ENCODE assay signal across 13 mouse cellular contexts in the genomic region with DNA sequence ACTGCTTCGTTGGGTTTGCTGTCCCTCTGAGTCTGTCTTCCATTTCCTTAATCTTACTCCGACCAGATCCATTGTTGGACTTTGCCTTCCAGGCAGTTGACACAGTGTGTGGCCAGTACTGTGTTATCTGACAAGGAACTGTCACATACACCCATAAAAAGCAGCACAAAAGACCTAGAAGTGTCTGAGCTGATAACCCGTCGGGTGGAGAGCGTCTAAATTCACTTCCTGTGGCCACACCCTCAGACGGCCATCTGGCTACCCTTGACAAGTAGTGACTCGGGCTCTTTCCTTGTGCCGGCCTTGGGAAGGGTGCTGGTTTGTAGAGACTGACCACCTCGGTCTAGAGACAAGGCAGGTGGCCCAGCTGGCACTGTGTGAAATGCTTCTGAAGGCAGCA.
DNase-seq lines count a peak whose midpoint lies in the region; ATAC-seq and TF ChIP-seq lines count a peak whose summit lies in the region.
"Had no signal": no experiment of that assay in that cellular context is flagged by ENCODE, and none has a peak within 500 bp of the region (broad histone marks: within the 10 kb centered on the region; RNA-seq: fewer than 3 reads in every experiment).

No protein-coding gene starts in this region.

- TF ChIP-seq CTCF in liver, embryonic 14.5 days (IDR thresholded peaks at IDR 0.05; ENCODE audit: low read depth), result no peak

- no peaks in the 10 kb centered on the region; the same call in 1 of the 2 replicates for H3K36me3 ChIP-seq in erythroblast, embryonic 14.5 days (ENCODE audit: control insufficient read depth)
- no peaks in the 10 kb centered on the region for H3K36me3 ChIP-seq in liver, embryonic 14.5 days (replicated peaks; ENCODE audit: control insufficient read depth, insufficient read depth, low read depth)
- H3K36me3 ChIP-seq in forebrain, embryonic 13.5 days (ENCODE audit: poor library complexity, severe bottlenecking), result peaks cover 5% of the 10 kb centered on the region; the same call in 1 of the 2 replicates
- H3K36me3 ChIP-seq: heart, embryonic 15.5 days; lung, embryonic 15.5 days had no signal

- H3K4me1 ChIP-seq in erythroblast, embryonic 14.5 days (ENCODE audit: control insufficient read depth), result peaks cover 59% of the 10 kb centered on the region
- H3K4me1 ChIP-seq in liver, embryonic 14.5 days (replicated peaks; ENCODE audit: control insufficient read depth in 2 of 2, insufficient read depth in 2 of 2, low read length in 1 of 2), result peaks cover 30 to 38% of the 10 kb centered on the region in 2 experiments
- peaks cover 8% of the 10 kb centered on the region; the same call in 1 of the 2 replicates for H3K4me1 ChIP-seq in forebrain, embryonic 13.5 days

- peak overlapping the region; percentile 38 for H3K4me2 ChIP-seq in liver, embryonic 14.5 days (ENCODE audit: low read depth)
- H3K4me2 ChIP-seq in forebrain, embryonic 13.5 days, result no peak overlapping the region
- H3K4me2 ChIP-seq: heart, embryonic 15.5 days; hindbrain, embryonic 14.5 days; lung, embryonic 15.5 days; midbrain, embryonic 12.5 days had no signal

- peak overlapping the region; percentile 33 for H3K4me3 ChIP-seq in erythroblast, embryonic 14.5 days (replicated peaks)
- H3K4me3 ChIP-seq in liver, embryonic 14.5 days (ENCODE audit: insufficient read depth in 1 of 2, low read depth in 2 of 2, low read length in 2 of 2), result 0 out of 4 replicates have a peak overlapping the region, but pooled peaks of 1 of the 2 experiments have one; percentile 18
- no peak overlapping the region for H3K4me3 ChIP-seq in forebrain, embryonic 13.5 days
- H3K4me3 ChIP-seq: heart, embryonic 15.5 days; lung, embryonic 15.5 days; midbrain, embryonic 12.5 days had no signal

- peak overlapping the region; percentile 31; the same call in 1 of the 2 replicates for H3K9ac ChIP-seq in liver, embryonic 14.5 days (replicated peaks)
- H3K9ac ChIP-seq in forebrain, embryonic 13.5 days, result no peak overlapping the region
- H3K9ac ChIP-seq: heart, embryonic 15.5 days; hindbrain, embryonic 14.5 days; lung, embryonic 15.5 days; midbrain, embryonic 12.5 days had no signal

- ATAC-seq in liver, embryonic 14.5 days (ENCODE audit: insufficient read depth), result peak; percentile 91
- ATAC-seq in forebrain, embryonic 13.5 days, result no peak

- TF ChIP-seq EP300 in liver, embryonic 14.5 days (IDR thresholded peaks at IDR 0.05; ENCODE audit: low read depth), result peak; percentile 86

- H3K9me3 ChIP-seq in erythroblast, embryonic 14.5 days (ENCODE audit: control insufficient read depth, low read length), result no peaks in the 10 kb centered on the region
- H3K9me3 ChIP-seq in liver, embryonic 14.5 days (ENCODE audit: control insufficient read depth, low read length), result no peaks in the 10 kb centered on the region
- no peaks in the 10 kb centered on the region for H3K9me3 ChIP-seq in forebrain, embryonic 13.5 days (replicated peaks)
- H3K9me3 ChIP-seq: heart, embryonic 15.5 days; lung, embryonic 15.5 days; midbrain, embryonic 12.5 days had no signal

- H3K27ac ChIP-seq in liver, embryonic 14.5 days, result peak overlapping the region; percentile 64
- H3K27ac ChIP-seq in forebrain, embryonic 13.5 days, result no peak overlapping the region
- H3K27ac ChIP-seq: heart, embryonic 15.5 days; hindbrain, embryonic 14.5 days; lung, embryonic 15.5 days; midbrain, embryonic 12.5 days had no signal

- peak; percentile 31 for DNase-seq in spleen, adult 12 weeks (ENCODE audit: low spot score)
- DNase-seq in spleen, postnatal 14 days (ENCODE audit: low spot score in 2 of 2), result no peak
- DNase-seq in liver, embryonic 14.5 days (ENCODE audit: low read depth in 3 of 3, low spot score in 3 of 3), result peak; percentile 74 to 78 (median 75)
- no peak for DNase-seq in adrenal gland, postnatal 14 days
- no peak for DNase-seq in right cerebral cortex, postnatal 14 days
- no peak for DNase-seq in right cerebral cortex, adult 2 months (ENCODE audit: low spot score in 2 of 2)
- DNase-seq: thymus, postnatal 4 days had no signal

- no peaks in the 10 kb centered on the region for H3K27me3 ChIP-seq in erythroblast, embryonic 14.5 days (ENCODE audit: control insufficient read depth)
- H3K27me3 ChIP-seq in liver, embryonic 14.5 days (ENCODE audit: control insufficient read depth, insufficient read depth, low read length), result no peaks in the 10 kb centered on the region
- H3K27me3 ChIP-seq in forebrain, embryonic 13.5 days, result no peaks in the 10 kb centered on the region
- H3K27me3 ChIP-seq: heart, embryonic 15.5 days; lung, embryonic 15.5 days; midbrain, embryonic 12.5 days had no signal

- WGBS in liver, embryonic 14.5 days (ENCODE audit: insufficient replicate concordance), result 9% methylated on average over 9 of the region's 9 CpGs
- 85% methylated on average over 9 of the region's 9 CpGs for WGBS in forebrain, embryonic 13.5 days

Comparison
In these comparisons a context has a peak if more than half of its experiments do, and no peak if none do; other contexts are left out.
1. DNase-seq: peak in spleen, adult 12 weeks (single experiment) and liver, embryonic 14.5 days (3 of 3); none in spleen, postnatal 14 days (0 of 2), adrenal gland, postnatal 14 days (single experiment), right cerebral cortex, postnatal 14 days (single experiment) and right cerebral cortex, adult 2 months (0 of 2).